Mouse (Mus musculus) megakaryocyte-erythroid progenitor cell, adult 5-6 weeks (primary cell): ENCODE results near the gene Dok5. TPM values are rescaled to one million over a fixed set of nuclear protein-coding genes. Genes with fewer than 3 reads are reported as not detected.

ENCODE experiments used
- ATAC-seq: replicated peaks from 2 replicates; pipeline ENCODE4 v1.8.0; 2016; ENCODE audit warnings: mild to moderate bottlenecking, inconsistent platforms; ENCODE audit not compliant: severe bottlenecking, poor library complexity, low FRiP score, low TSS enrichment
- total RNA-seq, 2 experiments: library from RNA; stranded (forward) in 1 of 2; stranded (reverse) in 1 of 2; fragments of 200-1000, 215-1000 nt in 1 of 2; fragments of >200 nt in 1 of 2; fragmentation: Nextera tagmentation in 1 of 2; gene quantifications; 2 replicates each; pipeline ENCODE4 v1.2.3; 2014 to 2017

Gene Dok5
- total RNA-seq, 2 experiments from 2014 or later: not detected

GRCm38 (mm10) chr2:170777572-170777971 lies 46.0 kb downstream of the Dok5 start:
- no peak for ATAC-seq

GRCm38 (mm10) chr2:170780010-170780750 lies 48.6 kb downstream of the Dok5 start:
- no peak for ATAC-seq

- ATAC-seq: no peak
These were observed 56.5 kb downstream of the Dok5 start for GRCm38 (mm10) chr2:170788101-170788500.

GRCm38 (mm10) chr2:170791332-170792017 lies 59.9 kb downstream of the Dok5 start:
- no peak for ATAC-seq

GRCm38 (mm10) chr2:170795242-170795641 lies 63.6 kb downstream of the Dok5 start:
- ATAC-seq: no peak

GRCm38 (mm10) chr2:170802984-170803383 lies 71.4 kb downstream of the Dok5 start:
- no peak for ATAC-seq

- no peak for ATAC-seq
These were observed 76.1 kb downstream of the Dok5 start for GRCm38 (mm10) chr2:170807555-170808258.

GRCm38 (mm10) chr2:170808259-170808789 lies 76.7 kb downstream of the Dok5 start:
- no peak for ATAC-seq

- ATAC-seq: no peak
These were observed 79.7 kb downstream of the Dok5 start for GRCm38 (mm10) chr2:170811356-170811755.

- ATAC-seq: no peak
These were observed 84.7 kb downstream of the Dok5 start for GRCm38 (mm10) chr2:170816302-170816701.

- ATAC-seq: no peak
These were observed 85.6 kb downstream of the Dok5 start for GRCm38 (mm10) chr2:170817112-170817703.

GRCm38 (mm10) chr2:170826821-170827441 lies 95.3 kb downstream of the Dok5 start:
- no peak for ATAC-seq

- no peak for ATAC-seq
These were observed 97.2 kb downstream of the Dok5 start for GRCm38 (mm10) chr2:170828757-170829156.

GRCm38 (mm10) chr2:170829191-170829611 lies 97.6 kb downstream of the Dok5 start:
- ATAC-seq: no peak

GRCm38 (mm10) chr2:170829988-170830387 lies 98.4 kb downstream of the Dok5 start:
- ATAC-seq: no peak

GRCm38 (mm10) chr2:170836862-170837261 lies 105.3 kb downstream of the Dok5 start:
- no peak for ATAC-seq

GRCm38 (mm10) chr2:170837363-170837762 lies 105.8 kb downstream of the Dok5 start:
- no peak for ATAC-seq

- no peak for ATAC-seq
These were observed 106.4 kb downstream of the Dok5 start for GRCm38 (mm10) chr2:170837824-170838557.
